Mouse (Mus musculus) MEL (cell line): Measurements from ENCODE around the gene Uggt1. TPM values are rescaled to one million over a fixed set of nuclear protein-coding genes. Genes with fewer than 3 reads are reported as not detected.

Experiments
- DNase-seq: peaks from one replicate; pipeline ENCODE4 v3.0.0; 2011; ENCODE audit warnings: low read depth, low spot score
- H3K27ac ChIP-seq: 2 replicates; pipeline ENCODE4 v1.5.1; 2012; ENCODE audit warnings: low read depth, mild to moderate bottlenecking, control low read depth, low read length, moderate library complexity; ENCODE audit not compliant: control insufficient read depth
- H3K27me3 ChIP-seq, 2 experiments: fragments of 150-350 bp in 1 of 2; sonication (generic) in 1 of 2; 2 replicates each; pipeline ENCODE4 v1.6.1; 2012; ENCODE audit warnings: low read length in 2 of 2, mild to moderate bottlenecking in 2 of 2, improper control_type of control experiment in 1 of 2, moderate library complexity in 1 of 2; ENCODE audit not compliant: insufficient read depth in 2 of 2, control insufficient read depth in 1 of 2
- H3K36me3 ChIP-seq, 2 experiments: 2 replicates each; pipeline ENCODE4 v1.6.1; 2012 to 2014; ENCODE audit warnings: low read length in 2 of 2, improper control_type of control experiment in 1 of 2, inconsistent platforms in 1 of 2, mild to moderate bottlenecking in 1 of 2; ENCODE audit not compliant: insufficient read depth in 2 of 2, control insufficient read depth in 1 of 2
- H3K4me1 ChIP-seq, 2 experiments: fragments of 150-350 bp in 1 of 2; sonication (generic) in 1 of 2; 2 replicates each; pipeline ENCODE4 v1.6.1; 2012; ENCODE audit warnings: low read length in 2 of 2, improper control_type of control experiment in 1 of 2, mild to moderate bottlenecking in 1 of 2; ENCODE audit not compliant: insufficient read depth in 2 of 2, control insufficient read depth in 1 of 2
- H3K4me3 ChIP-seq, 2 experiments: fragments of 150-350 bp in 1 of 2; sonication (generic) in 1 of 2; 2 replicates each; pipeline ENCODE4 v1.5.1; 2012; ENCODE audit warnings: low read depth in 2 of 2, low read length in 2 of 2, mild to moderate bottlenecking in 2 of 2, moderate library complexity in 2 of 2, control low read depth in 1 of 2, improper control_type of control experiment in 1 of 2; ENCODE audit not compliant: control insufficient read depth in 1 of 2, insufficient read depth in 1 of 2
- H3K79me2 ChIP-seq: 2 replicates; pipeline ENCODE4 v1.6.1; 2012; ENCODE audit warnings: mild to moderate bottlenecking, low read length, moderate library complexity; ENCODE audit not compliant: control insufficient read depth, poor library complexity, insufficient read depth
- H3K9ac ChIP-seq: 2 replicates; pipeline ENCODE4 v1.6.1; 2012; ENCODE audit warnings: low read depth, mild to moderate bottlenecking, control low read depth, low read length, moderate library complexity; ENCODE audit not compliant: control insufficient read depth, poor library complexity, severe bottlenecking
- H3K9me3 ChIP-seq: fragments of 150-350 bp; sonication (generic); replicated peaks from 2 replicates; pipeline ENCODE4 v1.6.1; 2012; ENCODE audit warnings: mild to moderate bottlenecking, low read length, improper control_type of control experiment, moderate library complexity; ENCODE audit not compliant: insufficient read depth
- CHD1 ChIP-seq: IDR thresholded peaks from 2 replicates; pipeline ENCODE4 v1.6.1; 2012; ENCODE audit warnings: low read depth, mild to moderate bottlenecking, inconsistent platforms, low read length, improper control_type of control experiment
- CHD2 ChIP-seq: IDR thresholded peaks from 2 replicates; pipeline ENCODE4 v1.6.1; 2011; ENCODE audit warnings: low read length, improper control_type of control experiment
- E2F4 ChIP-seq: IDR thresholded peaks from 2 replicates; pipeline ENCODE4 v1.6.1; 2011; ENCODE audit warnings: low read depth, low read length, improper control_type of control experiment, borderline replicate concordance
- EP300 ChIP-seq, 2 experiments: IDR thresholded peaks; 2 replicates each; pipeline ENCODE4 v1.6.1; 2011; ENCODE audit warnings: improper control_type of control experiment in 2 of 2, low read length in 2 of 2, low read depth in 1 of 2, mild to moderate bottlenecking in 1 of 2
- ETS1 ChIP-seq: IDR thresholded peaks from 2 replicates; pipeline ENCODE4 v1.6.1; 2012; ENCODE audit warnings: low read depth, mild to moderate bottlenecking, inconsistent platforms, low read length, improper control_type of control experiment, moderate library complexity
- GABPA ChIP-seq: IDR thresholded peaks from 2 replicates; pipeline ENCODE4 v1.6.1; 2012; ENCODE audit warnings: low read depth, mild to moderate bottlenecking, inconsistent platforms, low read length, improper control_type of control experiment, moderate library complexity
- GATA1 ChIP-seq: IDR thresholded peaks from 2 replicates; pipeline ENCODE4 v1.6.1; 2011; ENCODE audit warnings: low read depth, low read length, improper control_type of control experiment
- MAX ChIP-seq: IDR thresholded peaks from 2 replicates; pipeline ENCODE4 v1.6.1; 2011; ENCODE audit warnings: low read length, improper control_type of control experiment
- MXI1 ChIP-seq: IDR thresholded peaks from 2 replicates; pipeline ENCODE4 v1.6.1; 2011; ENCODE audit warnings: mild to moderate bottlenecking, low read depth, low read length, improper control_type of control experiment
- MYC ChIP-seq: IDR thresholded peaks from 2 replicates; pipeline ENCODE4 v1.6.1; 2011; ENCODE audit warnings: low read depth, mild to moderate bottlenecking, low read length, improper control_type of control experiment, moderate library complexity
- NELFE ChIP-seq: IDR thresholded peaks from 2 replicates; pipeline ENCODE4 v1.6.1; 2011; ENCODE audit warnings: low read depth, low read length, improper control_type of control experiment
- POLR2A ChIP-seq, 2 experiments: IDR thresholded peaks; 2 replicates each; pipeline ENCODE4 v1.6.1; 2011 to 2012; ENCODE audit warnings: low read length in 2 of 2, mild to moderate bottlenecking in 2 of 2, control low read depth in 1 of 2, improper control_type of control experiment in 1 of 2, low read depth in 1 of 2, moderate library complexity in 1 of 2; ENCODE audit not compliant: control insufficient read depth in 1 of 2, insufficient read depth in 1 of 2, poor library complexity in 1 of 2
- POLR2AphosphoS5 ChIP-seq: IDR thresholded peaks from 2 replicates; pipeline ENCODE4 v1.6.1; 2012; ENCODE audit warnings: low read depth, borderline replicate concordance, mild to moderate bottlenecking, inconsistent platforms, low read length, moderate library complexity, mixed read lengths
- SMC3 ChIP-seq: IDR thresholded peaks from 2 replicates; pipeline ENCODE4 v1.6.1; 2011; ENCODE audit warnings: low read depth, low read length, improper control_type of control experiment
- TAL1 ChIP-seq: IDR thresholded peaks from 2 replicates; pipeline ENCODE4 v1.6.1; 2012; ENCODE audit warnings: mild to moderate bottlenecking, inconsistent platforms, low read length, moderate library complexity, mixed read lengths
- TCF12 ChIP-seq: IDR thresholded peaks from 2 replicates; pipeline ENCODE4 v1.6.1; 2014; ENCODE audit warnings: low read depth, mild to moderate bottlenecking, inconsistent platforms, low read length, improper control_type of control experiment, moderate library complexity
- ZC3H11A ChIP-seq: IDR thresholded peaks from 2 replicates; pipeline ENCODE4 v1.6.1; 2012; ENCODE audit warnings: low read depth, mild to moderate bottlenecking, inconsistent platforms, low read length, improper control_type of control experiment
- ZKSCAN1 ChIP-seq: IDR thresholded peaks from 2 replicates; pipeline ENCODE4 v1.6.1; 2012; ENCODE audit warnings: low read depth, mild to moderate bottlenecking, inconsistent platforms, low read length, improper control_type of control experiment, moderate library complexity
- ZMIZ1 ChIP-seq: IDR thresholded peaks from 2 replicates; pipeline ENCODE4 v1.6.1; 2012; ENCODE audit warnings: low read depth, mild to moderate bottlenecking, inconsistent platforms, low read length, improper control_type of control experiment, moderate library complexity
- ZNF384 ChIP-seq: IDR thresholded peaks from 2 replicates; pipeline ENCODE4 v1.6.1; 2012; ENCODE audit warnings: low read depth, mild to moderate bottlenecking, inconsistent platforms, low read length, improper control_type of control experiment
- polyA plus RNA-seq, 2 experiments: library from polyadenylated mRNA; stranded (reverse) in 1 of 2; unstranded in 1 of 2; fragments of >175 nt in 1 of 2; fragments of >200 nt in 1 of 2; gene quantifications; 2 replicates each; pipeline versions ENCODE4 v1.2.1 to v1.2.4; 2012; ENCODE audit warnings: low replicate concordance in 2 of 2, low read depth in 1 of 2; ENCODE audit not compliant: insufficient read length in 2 of 2, insufficient read depth in 1 of 2, missing spikeins in 1 of 2
- total RNA-seq: library from RNA; depleted of rRNA; stranded (reverse); fragments of 300-350 nt; gene quantifications from 2 replicates; pipeline ENCODE4 v1.2.3, GENCODE M21; 2012

Uggt1 gene
- total and polyA plus RNA-seq, 3 experiments, result 33.8 to 98.3 (median 47.9) TPM

GRCm38 (mm10) chr1:36275635-36276389, 31.3 kb upstream of the Uggt1 start:
- peak; percentile 64 for TF ChIP-seq ETS1
- no peak for TF ChIP-seq ZKSCAN1
- TF ChIP-seq EP300 (IDR thresholded peaks at IDR 0.05; ENCODE audit: low read depth in 1 of 2, low read length in 2 of 2), result peak; percentile 75 to 83
- peak; percentile 88 for TF ChIP-seq GATA1
- TF ChIP-seq CHD2, result no peak
- TF ChIP-seq TCF12, result peak; percentile 80
- TF ChIP-seq TAL1, result peak; percentile 90
- H3K4me3 ChIP-seq, result no peak overlapping the region
- H3K9me3 ChIP-seq, result no peaks in the 10 kb centered on the region
- H3K4me1 ChIP-seq, result peaks cover 9 to 48% of the 10 kb centered on the region in 2 experiments
- no peak overlapping the region for H3K9ac ChIP-seq
- peak; percentile 78 for DNase-seq
- no peaks in the 10 kb centered on the region for H3K27me3 ChIP-seq
- peak overlapping the region; percentile 17; the same call in 1 of the 2 replicates for H3K27ac ChIP-seq
- peaks cover 0 to 18% of the 10 kb centered on the region in 2 experiments; a peak in 2 of 4 replicates for H3K36me3 ChIP-seq
- H3K79me2 ChIP-seq, result no peaks in the 10 kb centered on the region

- peak within 1 kb of the TSS; percentile 28 for H3K27ac ChIP-seq
- H3K4me3 ChIP-seq, result peak within 1 kb of the TSS; percentile 52 to 55
- H3K9ac ChIP-seq, result peak within 1 kb of the TSS; percentile 51
- peaks cover 0 to 23% of the 10 kb centered on the region in 2 experiments; a peak in 2 of 4 replicates for H3K36me3 ChIP-seq
- H3K79me2 ChIP-seq, result no peaks in the 10 kb centered on the region
- H3K27me3 ChIP-seq, result no peaks in the 10 kb centered on the region
- H3K9me3 ChIP-seq, result no peaks in the 10 kb centered on the region
- TF ChIP-seq ZNF384 (no peak), ZC3H11A (no peak), E2F4 (no peak), POLR2AphosphoS5 (no peak), MYC (no peak), POLR2A (IDR thresholded peaks at IDR 0.05; ENCODE audit: control insufficient read depth in 1 of 2, insufficient read depth in 1 of 2, low read depth in 1 of 2, low read length in 2 of 2, poor library complexity in 1 of 2) (no peak), MAX (no peak), GABPA (no peak), ZMIZ1 (no peak), NELFE (no peak), MXI1 (no peak), CHD1 (no peak), SMC3 (no peak), TAL1 (no peak)
- DNase-seq, result peak; percentile 34
- peaks cover 13 to 55% of the 10 kb centered on the region in 2 experiments for H3K4me1 ChIP-seq
Measured at GRCm38 (mm10) chr1:36274455-36274854, 29.9 kb upstream of the Uggt1 start, which contains the start of gene Neurl3. Gene Neurl3, minus strand, starts transcription at chr1:36274679.
